Mouse (Mus musculus) spleen, adult 2 months (tissue): ENCODE data around the gene Cracr2b. TPM values are rescaled to one million over a fixed set of nuclear protein-coding genes. Genes with fewer than 3 reads are reported as not detected.

Experiments used
- DNase-seq, 2 experiments: peaks; one replicate each; pipeline versions ENCODE4 v3.0.0 to v3.0.0-alpha.2; 2012 to 2021; ENCODE audit warnings: low spot score in 2 of 2, low read depth in 1 of 2
- H3K27ac ChIP-seq: fragments of 200-500 bp; 2 replicates; pipeline ENCODE4 v1.5.1; 2012; ENCODE audit warnings: low read length, inconsistent platforms; ENCODE audit not compliant: insufficient read depth
- H3K27me3 ChIP-seq: fragments of 200-500 bp; 2 replicates; pipeline ENCODE4 v1.6.1; 2012; ENCODE audit warnings: mild to moderate bottlenecking, moderate library complexity, low read length, inconsistent platforms; ENCODE audit not compliant: control insufficient read depth, insufficient read depth
- H3K36me3 ChIP-seq: fragments of 200-500 bp; 2 replicates; pipeline ENCODE4 v1.6.1; 2012; ENCODE audit warnings: mild to moderate bottlenecking, low read length, inconsistent platforms; ENCODE audit not compliant: control insufficient read depth, insufficient read depth
- H3K4me1 ChIP-seq: fragments of 200-500 bp; 2 replicates; pipeline ENCODE4 v1.6.1; 2011; ENCODE audit warnings: inconsistent platforms; ENCODE audit not compliant: control insufficient read depth, insufficient read depth, insufficient read length
- H3K4me3 ChIP-seq: fragments of 200-500 bp; 2 replicates; pipeline ENCODE4 v1.5.1; 2011; ENCODE audit warnings: mild to moderate bottlenecking, inconsistent platforms; ENCODE audit not compliant: insufficient read depth, insufficient read length; ENCODE audit errors: extremely low read depth
- CTCF ChIP-seq: fragments of 200-500 bp; IDR thresholded peaks from 2 replicates; pipeline ENCODE4 v1.5.1; 2011; ENCODE audit warnings: mild to moderate bottlenecking, inconsistent platforms; ENCODE audit not compliant: insufficient read depth, insufficient read length, insufficient replicate concordance; ENCODE audit errors: extremely low read depth
- POLR2A ChIP-seq: fragments of 200-500 bp; IDR thresholded peaks from 2 replicates; pipeline ENCODE4 v1.6.1; 2011; ENCODE audit warnings: low read depth, low read length, inconsistent platforms
- WGBS: fragments of 180-500 bp; shearing (Covaris S2); methylation state at CpG from one replicate; pipeline ENCODE4 v1.1.7; 2018; 5-methylcytosine and 5-hydroxymethylcytosine counted together
- polyA plus RNA-seq: library from polyadenylated mRNA; depleted of rRNA; stranded (reverse); fragments of >200 nt; gene quantifications from 2 replicates; pipeline ENCODE4 v1.2.3, GENCODE M21; 2012

Gene Cracr2b
- polyA plus RNA-seq, 1 experiment = 17.7 TPM

GRCm38 (mm10) chr7:141485186-141485585, 24.3 kb downstream of the Cracr2b start:
- no peak overlapping the region for H3K27ac ChIP-seq
- WGBS = 93% methylated on average over 2 of the region's 2 CpGs
- TF ChIP-seq POLR2A (no peak), CTCF (no peak)
- no peak for DNase-seq
- H3K27me3 ChIP-seq = peaks cover 7% of the 10 kb centered on the region; the same call in 1 of the 2 replicates
- no peaks in the 10 kb centered on the region for H3K36me3 ChIP-seq
- H3K4me1 ChIP-seq = peaks cover 11% of the 10 kb centered on the region
- H3K4me3 ChIP-seq = no peak overlapping the region

- Histone ChIP-seq H3K27ac (no peak overlapping the region), H3K4me3 (no peak overlapping the region), H3K4me1 (peaks cover 8% of the 10 kb centered on the region), H3K27me3 (peaks cover 7% of the 10 kb centered on the region; the same call in 1 of the 2 replicates), H3K36me3 (no peaks in the 10 kb centered on the region)
- no peak for DNase-seq
- no peak for TF ChIP-seq CTCF
- WGBS = 86% methylated on average over 2 of the region's 2 CpGs
These were observed 24.7 kb downstream of the Cracr2b start for GRCm38 (mm10) chr7:141485606-141486005.

- no peak overlapping the region for H3K4me3 ChIP-seq
- no peaks in the 10 kb centered on the region for H3K36me3 ChIP-seq
- DNase-seq = no peak
- 97% methylated on average over 1 of the region's 1 CpGs for WGBS
- H3K27me3 ChIP-seq = peaks cover 7% of the 10 kb centered on the region; the same call in 1 of the 2 replicates
- no peak overlapping the region for H3K27ac ChIP-seq
- TF ChIP-seq POLR2A (no peak), CTCF (no peak)
- peaks cover 7% of the 10 kb centered on the region for H3K4me1 ChIP-seq
These were observed 25.3 kb downstream of the Cracr2b start for GRCm38 (mm10) chr7:141486239-141486638.

GRCm38 (mm10) chr7:141487141-141487540, 26.2 kb downstream of the Cracr2b start:
- no peak overlapping the region for H3K27ac ChIP-seq
- WGBS = 65% methylated on average over 7 of the region's 7 CpGs
- H3K4me3 ChIP-seq = no peak overlapping the region
- no peaks in the 10 kb centered on the region for H3K36me3 ChIP-seq
- no peak for TF ChIP-seq POLR2A
- peaks cover 5% of the 10 kb centered on the region for H3K4me1 ChIP-seq
- H3K27me3 ChIP-seq = peaks cover 3% of the 10 kb centered on the region; the same call in 1 of the 2 replicates
- no peak for DNase-seq

- H3K36me3 ChIP-seq = peaks cover 2% of the 10 kb centered on the region; the same call in 1 of the 2 replicates
These were observed 30.3 kb downstream of the Cracr2b start for GRCm38 (mm10) chr7:141491151-141491550.

GRCm38 (mm10) chr7:141492738-141493137, 31.8 kb downstream of the Cracr2b start:
- 86% methylated on average over 5 of the region's 5 CpGs for WGBS
- peaks cover 2% of the 10 kb centered on the region; the same call in 1 of the 2 replicates for H3K36me3 ChIP-seq
- no peak for TF ChIP-seq CTCF
- no peak for TF ChIP-seq POLR2A

More at GRCm38 (mm10) chr7:141491151-141491550, 30.3 kb downstream of the Cracr2b start:
- Histone ChIP-seq H3K4me3 (no peak overlapping the region), H3K27me3 (no peaks in the 10 kb centered on the region), H3K4me1 (no peaks in the 10 kb centered on the region), H3K27ac (no peak overlapping the region)
- 83% methylated on average over 2 of the region's 2 CpGs for WGBS
- TF ChIP-seq CTCF = no peak
- no peak for TF ChIP-seq POLR2A
- no peak for DNase-seq

GRCm38 (mm10) chr7:141493729-141494128, 32.8 kb downstream of the Cracr2b start:
- no peak overlapping the region for H3K4me3 ChIP-seq
- TF ChIP-seq POLR2A (no peak), CTCF (no peak)
- no peaks in the 10 kb centered on the region for H3K4me1 ChIP-seq
- peaks cover 2% of the 10 kb centered on the region; the same call in 1 of the 2 replicates for H3K36me3 ChIP-seq
- 93% methylated on average over 1 of the region's 1 CpGs for WGBS
- no peak for DNase-seq
- H3K27me3 ChIP-seq = no peaks in the 10 kb centered on the region
- H3K27ac ChIP-seq = no peak overlapping the region

More at GRCm38 (mm10) chr7:141492738-141493137, 31.8 kb downstream of the Cracr2b start:
- no peak overlapping the region for H3K4me3 ChIP-seq
- H3K27me3 ChIP-seq = no peaks in the 10 kb centered on the region
- no peaks in the 10 kb centered on the region for H3K4me1 ChIP-seq
- H3K27ac ChIP-seq = no peak overlapping the region
- DNase-seq = no peak
